Mouse (Mus musculus): ENCODE measurements at regions not wholly inside any gene's neighbourhood (a gene's known extent, or its start where the extent isn't known, plus 50 kb on each side); places are given as distances from the start of the nearest gene placed in this dataset.

DNA sequence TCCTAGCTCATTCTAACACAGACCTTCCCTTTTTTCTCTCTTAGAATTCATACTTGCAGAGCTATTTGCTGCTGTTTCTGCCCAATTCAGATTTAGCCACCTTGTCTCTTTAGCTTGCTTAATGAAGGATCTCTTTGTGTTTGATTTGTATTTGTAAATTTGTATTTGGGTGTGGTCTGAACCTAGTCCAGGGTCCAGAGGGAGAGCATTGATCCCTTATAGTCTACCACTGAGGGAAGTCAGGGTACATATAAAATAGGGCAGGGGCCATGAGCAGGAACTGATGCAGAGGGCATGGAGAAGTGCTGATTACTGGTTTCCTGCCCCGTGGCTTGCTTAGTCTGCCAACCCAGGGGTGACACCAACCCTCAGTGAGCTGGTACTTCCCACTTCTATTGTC is 508.7 kb downstream of the Tm4sf1 start:
- DNase-seq (ENCODE audit: low spot score) = no peak

DNA sequence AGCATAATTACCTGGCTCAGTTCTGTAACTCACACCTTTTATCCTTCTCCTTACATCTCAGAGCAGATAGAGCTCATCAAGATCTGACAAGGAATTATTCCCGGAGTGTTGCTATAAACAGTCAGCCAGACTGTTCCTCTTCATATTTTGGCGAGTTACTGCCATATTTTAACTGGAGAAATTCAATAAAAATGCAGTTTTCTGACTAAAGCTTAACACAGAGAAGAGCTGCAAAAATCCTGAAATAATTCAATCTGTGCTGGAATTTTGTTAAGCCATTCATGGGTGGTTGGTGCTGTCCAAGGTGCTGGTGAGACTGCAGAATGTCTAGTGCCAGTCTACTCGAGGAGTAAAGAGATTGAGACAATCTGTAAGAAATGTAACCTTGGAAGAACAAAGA is 512.6 kb downstream of the Tm4sf1 start:
- no peak for DNase-seq (ENCODE audit: low spot score)

DNA sequence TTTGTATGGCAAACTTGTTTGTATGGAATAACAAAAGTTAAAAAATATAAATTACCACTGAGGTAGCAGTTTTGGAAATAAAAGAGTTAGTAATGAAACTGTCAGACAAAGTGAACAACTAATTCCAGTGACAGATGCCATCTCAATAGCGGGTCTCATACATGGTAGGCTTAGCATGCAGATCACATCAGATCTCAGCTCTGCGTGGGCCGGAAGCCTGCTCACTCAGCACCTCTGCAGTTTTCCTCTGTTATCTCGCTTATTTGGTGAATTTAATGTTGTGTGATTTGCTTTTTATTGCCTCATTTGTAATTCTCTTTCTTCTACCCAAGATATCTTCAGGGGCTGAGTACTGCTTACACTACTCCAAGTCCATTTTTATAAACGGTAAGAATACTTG is 527.9 kb downstream of the Tm4sf1 start:
- no peak for DNase-seq (ENCODE audit: low spot score)

DNA sequence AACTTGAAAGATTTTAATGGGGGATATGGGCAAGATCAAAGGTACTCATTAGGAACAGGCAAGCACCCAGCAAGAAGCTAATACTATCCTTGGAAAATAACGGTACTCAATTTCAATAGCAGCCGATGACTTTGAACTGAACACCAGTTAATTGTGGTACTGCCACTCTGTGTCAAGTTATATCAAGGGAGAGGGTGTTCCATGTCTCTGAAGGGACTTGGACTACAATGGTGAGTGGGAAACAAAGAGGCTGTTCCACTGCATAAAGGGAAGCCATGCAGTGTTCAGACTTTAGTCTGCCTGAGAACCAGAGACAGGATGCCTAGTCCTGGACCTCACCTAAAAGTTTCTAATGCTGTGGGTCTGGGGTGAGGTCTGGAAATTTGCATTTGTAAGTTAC is 531.6 kb downstream of the Tm4sf1 start:
- DNase-seq (ENCODE audit: low spot score) = no peak

- DNase-seq (ENCODE audit: low spot score) = no peak
Observed at GRCm38 (mm10) chr3:56767133-56767532, 534.7 kb downstream of the Tm4sf1 start.

GRCm38 (mm10) chr3:56764336-56764735 is 537.5 kb downstream of the Tm4sf1 start:
- DNase-seq (ENCODE audit: low spot score) = no peak

DNA sequence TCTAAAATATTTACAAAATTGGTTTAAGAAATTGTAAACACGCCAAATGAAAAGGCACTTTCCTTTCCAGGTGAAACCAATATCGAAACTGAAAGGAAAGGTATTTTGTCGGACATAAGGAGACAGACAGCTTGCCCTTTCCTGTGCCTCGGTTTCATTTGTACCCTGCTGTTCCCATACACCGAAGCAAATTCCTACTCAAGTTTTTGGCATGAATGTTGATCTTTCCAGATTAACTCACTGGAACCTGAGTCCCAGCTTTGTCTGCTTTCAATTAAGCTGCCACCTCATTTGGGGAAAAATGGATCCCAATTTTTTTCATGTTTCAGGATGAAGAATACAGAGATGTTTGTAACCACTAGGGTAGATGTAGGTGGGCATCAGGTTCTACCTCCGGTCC is 537.9 kb downstream of the Tm4sf1 start:
- DNase-seq (ENCODE audit: low spot score) = no peak

DNA sequence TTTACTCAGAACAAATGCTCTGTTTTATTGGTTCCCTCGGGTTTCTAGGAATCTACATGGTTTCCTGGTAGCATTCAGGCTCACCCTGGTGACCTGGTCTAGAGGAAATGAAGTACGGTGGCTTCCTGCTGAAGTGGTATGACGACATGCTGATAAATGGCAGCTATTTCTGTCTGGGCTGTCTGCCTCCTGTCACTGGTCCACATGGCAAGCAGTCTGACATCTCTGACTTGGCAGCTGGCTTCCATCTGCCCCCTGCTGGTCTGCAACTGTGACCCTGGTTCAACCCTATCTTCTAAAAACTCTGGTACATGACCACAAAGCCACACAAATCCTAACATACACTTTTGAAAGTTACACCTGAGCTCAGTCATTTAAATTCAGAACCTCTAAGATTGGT is 548.1 kb downstream of the Tm4sf1 start:
- peak; percentile 4 for DNase-seq (ENCODE audit: low spot score)

GRCm38 (mm10) chr3:56751926-56752325 is 549.9 kb downstream of the Tm4sf1 start:
- no peak for DNase-seq (ENCODE audit: low spot score)

GRCm38 (mm10) chr3:56740902-56741301 is 557.4 kb upstream of the Nbea start:
- no peak for DNase-seq (ENCODE audit: low spot score)

GRCm38 (mm10) chr3:56739451-56739850 is 556.0 kb upstream of the Nbea start:
- DNase-seq (ENCODE audit: low spot score) = no peak

DNA sequence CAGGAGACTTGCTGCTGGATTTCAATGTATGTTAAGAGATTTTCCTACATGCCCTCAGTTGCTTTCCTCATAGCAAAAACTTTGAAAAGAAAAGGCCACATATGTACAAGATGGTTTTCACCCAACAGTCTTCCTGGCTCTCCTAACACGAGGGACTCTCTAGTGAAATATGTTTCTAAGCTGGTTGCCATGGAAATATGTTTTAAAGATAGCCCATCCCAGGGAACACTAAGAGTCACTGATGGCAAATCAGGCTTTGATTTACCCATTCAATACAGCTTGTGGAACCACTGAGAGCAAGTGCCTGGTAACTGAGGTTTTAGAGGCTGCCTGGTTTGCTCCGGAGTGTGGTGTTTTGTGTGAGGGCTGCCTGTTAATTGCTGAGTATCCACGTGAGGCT is 547.3 kb upstream of the Nbea start:
- no peak for DNase-seq (ENCODE audit: low spot score)

DNA sequence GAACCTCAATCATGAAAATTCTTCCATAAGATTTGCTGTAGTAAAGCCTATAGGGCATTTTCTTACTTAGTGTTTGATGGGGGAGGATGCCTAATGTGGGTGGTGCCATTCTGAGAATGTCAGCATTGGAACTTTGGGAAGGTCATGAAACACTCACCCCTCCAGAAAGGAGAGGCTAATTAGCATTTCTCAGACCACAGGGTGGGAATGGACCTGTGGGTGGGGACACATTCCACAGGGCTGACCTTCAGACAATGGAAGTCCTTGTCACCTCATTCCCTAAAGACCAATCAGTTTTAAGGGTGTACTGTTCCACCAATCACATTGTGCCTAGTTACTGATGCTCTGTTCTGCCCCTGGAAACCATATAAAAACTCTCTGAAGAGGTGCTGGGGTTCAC is 541.5 kb upstream of the Nbea start:
- no peak for DNase-seq (ENCODE audit: low spot score)

DNA sequence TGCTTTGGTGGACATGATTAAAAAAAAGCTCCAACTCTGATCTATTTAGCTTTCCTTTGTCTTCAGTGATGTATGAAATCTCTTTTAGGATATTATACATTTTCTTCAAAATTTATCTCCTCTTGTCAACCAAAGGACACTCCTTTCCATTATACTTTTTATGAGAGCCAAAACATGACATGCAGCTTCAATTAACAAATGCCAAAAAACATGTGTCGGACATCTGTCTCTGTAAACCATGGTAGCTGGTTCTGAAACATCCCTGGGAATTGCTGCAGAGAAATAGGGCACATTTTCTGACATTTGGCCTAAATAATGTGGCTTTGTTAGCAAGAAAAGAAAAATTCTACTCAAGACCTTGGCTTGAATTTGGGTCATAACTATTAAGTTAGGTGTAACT is 524.8 kb upstream of the Nbea start:
- no peak for DNase-seq (ENCODE audit: low spot score)

DNA sequence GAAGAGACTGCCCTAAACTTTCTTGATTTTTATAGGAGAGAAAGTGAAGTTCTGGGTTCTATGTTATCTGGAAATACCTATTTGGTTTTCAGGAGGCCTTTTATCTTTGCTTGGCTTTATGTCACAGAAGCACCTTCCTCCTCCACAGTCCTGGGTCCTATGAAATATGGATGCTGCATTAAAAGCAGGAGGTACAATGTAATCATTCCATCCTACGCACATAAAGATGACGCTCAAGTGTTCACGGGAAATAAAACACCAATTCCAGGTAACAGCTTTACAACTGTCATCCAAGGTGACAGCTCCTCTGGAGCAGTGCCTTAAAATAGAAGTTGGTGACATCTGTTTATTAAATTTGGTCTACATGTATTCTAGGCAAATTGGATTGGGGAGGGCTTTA is 523.8 kb upstream of the Nbea start:
- no peak for DNase-seq (ENCODE audit: low spot score)

DNA sequence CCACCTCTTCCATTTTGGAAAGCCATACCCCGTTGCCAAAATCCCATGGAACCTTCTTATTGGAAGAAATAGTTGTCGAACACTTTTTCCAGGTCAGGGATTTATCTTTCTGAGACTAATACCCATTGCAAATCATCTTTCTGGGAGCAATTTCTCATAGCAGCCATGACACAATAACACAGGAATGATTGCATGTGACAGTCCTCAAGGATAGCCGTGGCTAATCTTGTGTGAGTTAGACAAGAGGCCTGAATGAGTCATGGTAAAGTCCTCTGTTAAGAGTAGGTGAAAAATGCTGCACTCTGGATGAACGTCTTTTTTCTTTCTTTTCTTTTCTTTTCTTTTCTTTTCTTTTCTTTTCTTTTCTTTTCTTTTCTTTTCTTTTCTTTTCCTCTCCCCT is 522.5 kb upstream of the Nbea start:
- no peak for DNase-seq (ENCODE audit: low spot score)

DNA sequence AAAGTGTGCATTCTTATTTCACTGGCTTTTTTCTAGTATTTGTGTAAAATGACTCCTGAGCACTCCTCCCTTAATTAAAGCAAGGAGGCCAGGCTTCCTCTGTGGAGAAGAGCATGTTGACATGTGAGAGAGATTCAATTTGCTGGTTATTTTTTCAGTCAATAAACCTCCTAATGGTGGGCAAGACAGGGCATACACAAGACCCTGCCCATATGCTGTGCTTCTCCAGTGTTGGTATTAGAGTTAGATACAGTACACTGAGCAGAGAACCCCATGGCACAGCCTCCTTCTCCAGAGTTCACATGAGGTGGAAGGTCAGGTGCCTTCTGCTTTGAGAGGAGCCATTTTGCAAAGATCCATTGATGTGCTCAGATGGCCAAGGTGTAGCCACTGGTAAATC is 515.4 kb upstream of the Nbea start:
- no peak for DNase-seq (ENCODE audit: low spot score)

DNA sequence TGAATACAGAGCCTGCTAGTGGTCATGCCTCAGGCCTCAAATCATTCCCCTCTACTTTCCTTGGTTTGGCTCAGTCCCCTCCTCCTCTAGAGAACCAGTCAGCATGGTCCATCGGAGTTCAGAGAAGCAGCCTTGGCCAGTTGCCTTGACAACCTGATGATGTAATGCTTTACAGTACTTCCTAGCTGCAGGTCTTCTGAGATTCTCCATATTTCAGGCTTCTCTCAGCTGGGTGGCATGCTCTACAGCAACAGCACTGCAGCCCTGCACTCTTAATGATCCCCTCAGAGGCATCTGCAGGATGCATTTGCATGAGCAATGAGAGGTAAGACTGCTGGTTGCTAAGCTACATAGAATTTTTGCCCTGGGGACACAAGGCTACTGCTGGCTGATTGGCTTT is 514.7 kb upstream of the Nbea start:
- no peak for DNase-seq (ENCODE audit: low spot score)

GRCm38 (mm10) chr3:56681031-56681430 is 497.5 kb upstream of the Nbea start:
- no peak for DNase-seq (ENCODE audit: low spot score)

DNA sequence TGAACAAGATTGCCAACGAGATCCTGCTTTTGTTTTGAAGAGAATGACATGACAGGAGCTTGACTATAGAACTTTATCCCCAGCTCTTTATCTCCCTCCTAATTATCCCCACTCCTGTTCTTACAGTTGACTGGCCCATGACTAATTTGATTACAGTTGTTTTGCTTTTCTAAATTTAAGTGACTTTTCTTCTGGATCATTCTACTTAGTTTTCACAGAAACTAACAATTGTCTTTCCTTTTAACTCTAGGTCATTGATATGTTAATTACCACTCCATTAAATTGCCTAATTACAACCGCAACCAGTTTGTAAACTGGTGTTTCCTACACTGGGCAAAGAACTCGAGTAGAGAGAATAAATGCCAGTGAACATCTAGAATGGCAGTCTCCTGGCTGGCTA is 485.3 kb upstream of the Nbea start:
- DNase-seq (ENCODE audit: low spot score) = no peak

DNA sequence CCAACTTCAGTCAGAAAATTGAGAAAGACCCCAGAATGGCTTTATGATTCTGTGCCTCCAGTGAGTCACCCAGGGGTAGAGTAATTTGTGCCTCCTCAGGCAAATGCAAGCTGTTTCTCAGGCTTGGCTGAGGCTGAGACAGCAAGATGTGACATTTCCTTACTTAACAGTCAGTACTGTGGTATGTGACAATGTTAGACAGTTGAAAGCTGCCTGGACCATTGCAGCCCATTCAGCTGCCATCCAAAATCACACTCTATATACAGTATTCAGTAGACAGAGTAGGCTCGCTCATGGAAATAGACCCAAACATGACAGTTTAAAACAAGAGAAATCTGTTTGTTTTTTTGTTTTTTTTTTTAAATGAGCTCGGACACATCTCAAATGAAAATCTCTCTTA is 477.1 kb upstream of the Nbea start:
- DNase-seq (ENCODE audit: low spot score) = no peak

- DNase-seq (ENCODE audit: low spot score) = no peak
Observed at GRCm38 (mm10) chr3:56647313-56647712, 463.8 kb upstream of the Nbea start.

All from testis, postnatal 14 days (tissue).